8 mouse cellular contexts compared by ENCODE assay signal in the genomic region with DNA sequence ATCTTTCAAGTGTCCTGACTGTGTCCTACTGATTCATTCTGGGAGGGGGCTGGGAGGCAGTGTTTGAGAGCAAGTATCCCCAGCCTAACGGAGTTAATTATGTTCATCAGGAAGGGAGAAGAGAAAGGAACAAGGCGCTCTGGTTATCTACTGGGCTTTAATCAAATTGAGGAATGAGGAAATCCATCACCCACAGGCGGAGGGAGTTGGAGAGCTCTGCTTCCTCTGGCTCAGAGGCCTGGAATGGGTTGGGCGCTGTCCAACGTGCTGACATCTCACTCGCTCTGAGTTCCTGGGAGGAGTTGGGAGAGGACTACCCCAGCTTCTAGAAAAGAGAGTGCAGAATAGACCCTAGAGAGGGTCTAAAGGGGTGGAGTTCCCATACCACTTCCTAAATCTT. TPM values are rescaled to one million over a fixed set of nuclear protein-coding genes. Genes with fewer than 3 reads are reported as not detected.
DNase-seq lines count a peak whose midpoint lies in the region; ATAC-seq lines count a peak whose summit lies in the region.

No protein-coding gene starts in this region.

- peak; percentile 42; the same call in 1 of the 2 replicates for ATAC-seq in hindbrain, embryonic 16.5 days
- ATAC-seq in hindbrain, embryonic 12.5 days (ENCODE audit: low FRiP score): no peak
- ATAC-seq in common myeloid progenitor, adult 5-6 weeks (replicated peaks; ENCODE audit: low read depth, poor library complexity, severe bottlenecking): peak; percentile 66; the same call in 1 of the 2 replicates
- ATAC-seq in erythroid progenitor cell, adult 5-6 weeks (replicated peaks; ENCODE audit: low FRiP score, poor library complexity, severe bottlenecking): no peak

- WGBS in hindbrain, embryonic 16.5 days: 12% methylated on average over 6 of the region's 6 CpGs
- 8% methylated on average over 6 of the region's 6 CpGs for WGBS in hindbrain, embryonic 12.5 days

- H3K36me3 ChIP-seq in hindbrain, embryonic 16.5 days (ENCODE audit: control insufficient read depth, insufficient read depth, low read length): no peaks in the 10 kb centered on the region
- no peaks in the 10 kb centered on the region for H3K36me3 ChIP-seq in hindbrain, embryonic 12.5 days

- no peak overlapping the region for H3K4me2 ChIP-seq in hindbrain, embryonic 16.5 days (ENCODE audit: low read length)
- no peak overlapping the region for H3K4me2 ChIP-seq in hindbrain, embryonic 12.5 days (replicated peaks)

- peak; percentile 58 for DNase-seq in Muller cell, postnatal 12 days (ENCODE audit: inconsistent ontology term)
- DNase-seq in hindlimb bud, embryonic 11.5 days (ENCODE audit: extremely low spot score, low read depth, low spot score): peak; percentile 41
- DNase-seq in ovary, adult 18-20 months (ENCODE audit: low spot score): peak; percentile 31
- DNase-seq in spleen, postnatal 4 days (ENCODE audit: low spot score in 2 of 2): no peak

- no peak overlapping the region for H3K27ac ChIP-seq in hindbrain, embryonic 16.5 days (ENCODE audit: low read depth, low read length)
- H3K27ac ChIP-seq in hindbrain, embryonic 12.5 days: no peak overlapping the region

- H3K27me3 ChIP-seq in hindbrain, embryonic 16.5 days (replicated peaks; ENCODE audit: control insufficient read depth, insufficient read depth, low read length): no peaks in the 10 kb centered on the region
- no peaks in the 10 kb centered on the region for H3K27me3 ChIP-seq in hindbrain, embryonic 12.5 days

- H3K9ac ChIP-seq in hindbrain, embryonic 16.5 days (ENCODE audit: low read depth, low read length): no peak overlapping the region
- H3K9ac ChIP-seq in hindbrain, embryonic 12.5 days: no peak overlapping the region

- H3K9me3 ChIP-seq in hindbrain, embryonic 16.5 days (ENCODE audit: control insufficient read depth, low read length): no peaks in the 10 kb centered on the region
- no peaks in the 10 kb centered on the region for H3K9me3 ChIP-seq in hindbrain, embryonic 12.5 days (replicated peaks)

- H3K4me3 ChIP-seq in hindbrain, embryonic 16.5 days (ENCODE audit: low read length): no peak overlapping the region
- H3K4me3 ChIP-seq in hindbrain, embryonic 12.5 days: no peak overlapping the region

- peaks cover 10% of the 10 kb centered on the region for H3K4me1 ChIP-seq in hindbrain, embryonic 16.5 days (ENCODE audit: control insufficient read depth, insufficient read depth, low read depth, low read length)
- peaks cover 4% of the 10 kb centered on the region; the same call in 1 of the 2 replicates for H3K4me1 ChIP-seq in hindbrain, embryonic 12.5 days

RNA-seq across cellular contexts. Expression of a gene that starts 21.7 kb away (rescaled TPM):
- polyA plus RNA-seq in hindbrain, embryonic 16.5 days (2015; fragmentation: Nextera tagmentation; extraction: Ambion mirVana): 2.2 and 2.7 TPM in 2 replicates
- polyA plus RNA-seq in hindbrain, embryonic 12.5 days (2016; fragmentation: Nextera tagmentation; extraction: Ambion mirVana): 1.6 and 2.2 TPM in 2 replicates
- 0.34 TPM in 1 of 2 replicates, not detected in the other for total RNA-seq in common myeloid progenitor, adult 5-6 weeks (2017)
- 0.42 and 1.1 TPM in 2 replicates for total RNA-seq in erythroid progenitor cell, adult 5-6 weeks (2015; ENCODE audit: low replicate concordance)
- 0.39 and 0.83 TPM in 2 replicates for total RNA-seq in erythroid progenitor cell, adult 5-6 weeks (2017; ENCODE audit: low replicate concordance)

Comparison
In these comparisons a context has a peak if more than half of its experiments do, and no peak if none do; other contexts are left out.
1. ATAC-seq: peak in hindbrain, embryonic 16.5 days (single experiment) and common myeloid progenitor, adult 5-6 weeks (single experiment); none in hindbrain, embryonic 12.5 days (single experiment) and erythroid progenitor cell, adult 5-6 weeks (single experiment).
2. DNase-seq: peak in Muller cell, postnatal 12 days (single experiment), hindlimb bud, embryonic 11.5 days (single experiment) and ovary, adult 18-20 months (single experiment); none in spleen, postnatal 4 days (0 of 2).